Mouse (Mus musculus) neural tube, embryonic 10.5 days (tissue): Measurements from ENCODE around the gene Kalrn.

Source experiments
- DNase-seq: peaks from one replicate; pipeline ENCODE4 v3.0.0-alpha.2; 2017; ENCODE audit warnings: low spot score; ENCODE audit errors: extremely low spot score

Gene Kalrn

GRCm38 (mm10) chr16:34557891-34558290 lies 15.4 kb downstream of the Kalrn start:
- DNase-seq = peak; percentile 18

- no peak for DNase-seq
Observed at GRCm38 (mm10) chr16:34552731-34553130, 20.6 kb downstream of the Kalrn start.

- DNase-seq = no peak
Observed at GRCm38 (mm10) chr16:34549470-34549999, 23.8 kb downstream of the Kalrn start.

DNA sequence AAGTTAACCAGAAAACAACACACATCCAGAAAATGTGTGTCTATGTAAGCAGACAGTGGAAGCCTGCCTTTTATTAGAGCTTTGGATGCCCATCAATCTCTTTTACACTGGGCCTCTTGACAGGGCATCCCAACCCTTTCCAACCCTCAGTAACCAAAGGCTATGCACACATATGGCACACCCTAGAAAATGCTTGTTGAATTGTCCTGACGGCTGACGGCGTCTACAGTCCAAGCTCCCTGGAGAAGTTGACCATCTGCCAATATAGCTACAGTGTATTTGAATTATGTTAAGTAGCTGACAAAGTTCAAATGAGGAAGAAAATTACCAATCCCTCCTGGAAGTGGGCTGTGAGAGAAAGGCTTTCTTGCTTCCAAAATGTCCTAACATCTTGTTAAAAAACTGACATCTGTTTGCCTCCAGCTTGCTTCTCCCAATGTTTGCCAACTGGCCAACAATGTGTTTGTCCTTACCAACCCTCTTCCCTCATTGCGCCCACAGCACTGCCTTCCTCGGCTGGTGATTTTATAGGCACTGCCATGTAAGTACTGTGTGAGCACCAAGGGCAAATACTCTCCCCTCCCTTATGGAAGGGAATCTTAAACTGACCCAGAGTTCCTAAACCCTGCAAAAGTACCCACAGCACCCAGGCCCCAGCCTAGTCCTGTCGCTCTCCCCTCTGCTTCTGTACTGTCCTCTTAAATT lies 26.4 kb downstream of the Kalrn start:
- no peak for DNase-seq

DNA sequence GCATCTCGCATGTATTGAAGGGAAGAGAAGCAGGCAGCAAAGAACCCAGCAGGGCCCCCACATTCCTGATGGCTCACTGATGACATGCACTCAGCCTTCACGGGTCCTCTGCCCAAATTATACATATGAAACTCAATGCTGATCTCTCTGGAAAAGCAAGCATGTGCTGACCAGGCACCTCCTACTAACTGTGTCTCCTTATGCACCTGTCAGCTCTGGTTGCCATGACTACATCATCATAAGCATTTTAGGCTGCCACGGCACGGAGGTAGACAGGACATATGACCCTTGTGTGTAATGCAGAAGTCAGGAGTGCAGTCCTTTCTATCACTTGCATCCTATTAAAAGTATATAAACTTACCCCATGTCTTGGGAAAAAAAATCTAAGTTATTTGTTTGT lies 29.6 kb downstream of the Kalrn start:
- DNase-seq = no peak

DNA sequence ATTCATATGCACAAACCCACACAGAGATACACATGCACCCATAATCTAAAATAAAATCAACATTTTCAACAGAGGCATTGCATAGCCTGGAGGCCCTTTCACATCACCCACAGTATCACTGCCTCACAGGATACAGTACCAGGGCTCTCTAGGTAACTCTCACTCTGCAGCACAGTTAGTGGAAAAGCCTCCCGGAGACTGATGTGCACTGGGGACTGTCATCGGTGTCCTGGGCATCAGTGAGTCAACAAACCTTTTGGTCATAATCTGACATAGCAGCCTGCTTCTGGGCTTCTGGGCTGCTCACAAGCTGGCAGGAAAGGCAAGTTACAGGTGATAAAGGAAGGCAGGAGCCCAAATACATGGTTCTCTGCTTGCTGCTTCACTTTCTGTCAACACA lies 31.0 kb downstream of the Kalrn start:
- no peak for DNase-seq

DNA sequence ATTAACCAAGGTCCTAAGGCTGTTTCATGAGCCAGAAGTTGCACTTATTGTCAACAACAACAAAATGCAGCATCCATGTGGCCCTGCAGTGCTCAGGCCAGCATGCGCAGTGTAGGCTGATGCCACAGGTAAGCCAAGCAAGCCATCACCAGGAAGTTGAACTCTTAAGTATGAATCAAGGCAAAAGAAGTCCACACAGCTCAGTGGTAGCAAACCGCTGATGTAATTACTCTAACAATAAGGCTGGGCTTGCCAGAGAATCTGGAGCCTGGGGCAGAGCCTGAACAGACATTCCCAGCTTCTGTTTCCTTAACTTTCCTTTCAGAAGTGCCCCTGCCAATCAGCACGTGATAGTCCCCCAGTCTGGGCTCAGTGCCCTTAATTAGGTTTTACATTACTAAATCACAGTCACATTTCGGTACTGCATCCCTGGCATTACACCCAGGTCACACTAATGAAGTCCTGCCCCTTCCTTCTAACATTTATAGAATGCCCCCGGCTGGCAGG lies 34.6 kb downstream of the Kalrn start:
- no peak for DNase-seq

GRCm38 (mm10) chr16:34536300-34536699 lies 37.0 kb downstream of the Kalrn start:
- no peak for DNase-seq

DNA sequence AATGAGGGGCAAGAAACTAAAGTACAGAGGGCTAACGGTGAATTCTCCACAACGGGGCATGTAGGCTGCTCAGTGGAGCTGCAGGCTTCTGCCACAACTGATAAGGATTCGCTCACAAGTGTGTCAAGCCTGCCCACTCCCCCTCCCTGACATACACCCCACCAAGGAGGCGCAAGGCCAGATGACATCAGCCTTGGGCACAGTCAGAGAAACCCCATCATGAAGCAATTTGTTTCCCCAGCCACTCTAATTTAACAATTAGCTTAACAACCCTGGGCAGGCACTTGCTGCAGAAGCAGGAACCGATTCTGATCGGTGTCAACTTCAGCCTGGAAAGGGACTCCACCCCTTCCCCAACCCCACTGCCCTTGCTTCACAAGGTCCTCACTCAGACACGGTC lies 38.2 kb downstream of the Kalrn start:
- DNase-seq = no peak

DNA sequence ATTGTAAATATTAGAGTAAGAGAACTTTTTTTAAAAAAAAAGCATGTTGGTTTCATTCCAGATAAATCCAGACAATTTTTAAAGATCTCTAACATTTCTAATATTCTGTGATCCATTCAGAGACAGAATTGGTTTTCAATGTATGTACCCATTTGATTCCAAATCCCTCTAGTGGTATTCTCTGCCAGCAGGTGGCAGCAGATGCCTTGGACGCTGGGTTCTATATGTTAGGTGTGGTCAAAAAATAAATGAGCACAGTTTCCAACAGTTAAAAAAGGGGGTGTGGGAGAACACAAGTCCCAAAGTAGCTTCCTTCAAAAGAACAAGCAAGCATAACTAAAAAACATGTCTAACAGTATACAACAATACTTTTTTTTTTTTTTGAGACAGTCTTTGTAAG lies 41.8 kb downstream of the Kalrn start:
- peak; percentile 40 for DNase-seq

DNA sequence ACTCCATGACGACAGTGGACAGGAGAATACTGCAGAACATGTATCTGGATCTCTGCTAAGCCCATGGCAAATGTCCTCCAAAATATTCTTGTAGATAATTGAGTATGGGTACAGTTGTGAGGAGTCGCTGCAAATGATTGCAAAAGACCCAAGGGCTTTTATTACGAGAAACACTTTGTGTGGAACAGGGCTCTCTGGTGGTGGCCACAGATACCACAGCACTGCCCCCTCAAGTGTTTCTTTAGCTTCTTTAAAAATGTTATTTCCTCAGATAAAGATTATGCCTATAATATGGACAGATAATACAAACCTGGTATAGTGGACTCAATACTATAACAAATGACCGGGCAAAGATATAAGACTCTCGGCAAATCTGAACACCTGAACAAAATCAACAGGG lies 43.3 kb downstream of the Kalrn start:
- DNase-seq = no peak

DNA sequence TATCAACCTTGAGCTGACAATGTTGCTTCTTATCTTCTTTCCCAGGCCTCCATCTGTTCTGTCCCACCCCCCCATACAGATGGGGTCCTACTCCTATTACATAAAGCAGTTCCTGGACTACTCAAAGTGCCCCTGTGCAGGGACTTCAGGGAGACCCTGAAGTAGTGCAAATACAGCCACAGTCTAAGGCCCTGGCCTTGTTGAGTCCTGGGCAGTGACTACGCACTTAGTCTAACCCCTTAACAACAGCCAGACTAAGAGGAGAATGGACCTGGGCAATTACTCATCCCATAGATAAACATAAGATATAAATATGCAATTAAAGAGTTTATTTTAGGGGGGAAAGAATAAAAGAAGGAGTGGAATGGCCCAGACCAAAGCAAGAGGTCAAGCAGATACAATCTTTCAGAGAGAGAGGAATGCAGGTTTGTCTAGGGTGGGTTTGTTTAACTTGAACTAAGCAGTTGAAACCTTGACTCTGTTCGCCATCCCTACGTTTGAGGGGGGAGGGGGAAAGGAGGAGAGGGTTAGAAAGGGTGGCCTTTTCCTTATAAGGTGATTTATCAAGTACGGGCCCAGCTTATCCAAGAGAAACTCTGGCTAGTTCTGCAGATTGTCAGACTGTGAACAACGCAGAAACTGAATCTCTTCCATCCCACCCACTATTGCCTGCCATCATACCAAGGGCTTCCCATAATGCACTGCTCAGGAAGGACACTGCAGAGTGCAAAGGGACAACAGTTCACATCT lies 44.9 kb downstream of the Kalrn start:
- DNase-seq = no peak

GRCm38 (mm10) chr16:34526378-34526777 lies 47.0 kb downstream of the Kalrn start:
- no peak for DNase-seq

DNA sequence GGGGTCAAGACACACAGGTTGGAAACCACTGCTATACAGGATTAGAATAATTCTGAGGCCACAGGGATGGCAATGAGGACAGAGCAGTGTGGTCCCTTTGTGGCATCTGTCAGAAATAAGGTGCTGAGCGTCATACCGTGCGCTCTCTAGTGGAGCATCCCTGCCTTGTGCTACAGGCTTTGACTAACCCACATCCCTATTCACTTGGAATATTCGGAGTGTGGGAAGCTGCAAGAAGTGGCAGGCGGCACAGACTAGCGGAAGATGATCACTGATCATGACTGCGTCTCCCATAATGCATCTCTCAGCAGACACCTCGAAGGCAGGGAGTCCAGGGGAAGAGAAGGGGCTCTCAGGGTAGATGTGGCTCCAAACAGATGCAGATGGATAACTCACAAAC lies 47.5 kb downstream of the Kalrn start:
- no peak for DNase-seq

- no peak for DNase-seq
Observed at GRCm38 (mm10) chr16:34525205-34525604, 48.1 kb downstream of the Kalrn start.

DNA sequence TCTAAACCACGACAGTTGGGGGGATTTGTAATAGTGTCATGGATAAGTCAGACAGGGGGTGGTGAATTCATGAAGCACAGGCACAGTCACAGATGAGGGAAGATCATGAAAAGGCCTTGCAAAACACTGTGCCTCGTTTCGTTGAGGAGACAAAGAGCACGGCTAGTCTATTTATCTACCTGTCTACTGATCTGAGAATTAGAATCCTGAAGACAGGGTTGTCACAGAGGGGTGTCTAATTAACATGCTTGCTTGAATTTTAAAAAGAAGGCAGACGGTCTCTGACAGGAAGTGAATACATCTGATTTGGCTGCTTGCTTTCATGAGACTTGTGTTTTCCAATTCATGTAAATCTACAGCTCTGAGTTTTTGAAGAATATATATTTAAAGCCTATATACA lies 52.3 kb downstream of the Kalrn start:
- no peak for DNase-seq

DNA sequence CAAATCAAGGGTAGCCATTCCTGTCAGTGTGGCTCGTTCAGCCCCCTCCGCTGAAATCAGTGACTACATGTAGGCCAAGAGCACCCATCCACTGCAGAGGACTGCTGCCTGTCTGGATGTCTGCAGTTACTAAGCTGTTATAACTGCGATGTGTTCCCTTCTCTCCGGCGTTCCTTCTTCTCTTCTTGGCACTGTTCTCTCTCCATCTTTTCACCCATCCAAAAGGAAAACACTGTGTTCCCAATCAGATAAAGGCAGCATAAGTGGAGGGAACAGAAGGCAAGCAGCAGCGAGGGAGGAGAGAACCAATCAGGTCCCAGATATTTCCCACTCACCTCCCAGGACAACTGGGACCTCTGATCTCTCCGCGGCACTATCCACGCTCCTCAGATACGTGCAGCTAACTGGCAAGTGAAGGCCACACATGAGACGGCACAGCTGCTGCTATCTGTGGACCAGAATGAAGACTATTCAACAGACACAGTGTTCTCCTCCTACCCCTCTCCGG lies 56.4 kb downstream of the Kalrn start:
- DNase-seq = no peak

GRCm38 (mm10) chr16:34515485-34515884 lies 57.8 kb downstream of the Kalrn start:
- DNase-seq = no peak

DNA sequence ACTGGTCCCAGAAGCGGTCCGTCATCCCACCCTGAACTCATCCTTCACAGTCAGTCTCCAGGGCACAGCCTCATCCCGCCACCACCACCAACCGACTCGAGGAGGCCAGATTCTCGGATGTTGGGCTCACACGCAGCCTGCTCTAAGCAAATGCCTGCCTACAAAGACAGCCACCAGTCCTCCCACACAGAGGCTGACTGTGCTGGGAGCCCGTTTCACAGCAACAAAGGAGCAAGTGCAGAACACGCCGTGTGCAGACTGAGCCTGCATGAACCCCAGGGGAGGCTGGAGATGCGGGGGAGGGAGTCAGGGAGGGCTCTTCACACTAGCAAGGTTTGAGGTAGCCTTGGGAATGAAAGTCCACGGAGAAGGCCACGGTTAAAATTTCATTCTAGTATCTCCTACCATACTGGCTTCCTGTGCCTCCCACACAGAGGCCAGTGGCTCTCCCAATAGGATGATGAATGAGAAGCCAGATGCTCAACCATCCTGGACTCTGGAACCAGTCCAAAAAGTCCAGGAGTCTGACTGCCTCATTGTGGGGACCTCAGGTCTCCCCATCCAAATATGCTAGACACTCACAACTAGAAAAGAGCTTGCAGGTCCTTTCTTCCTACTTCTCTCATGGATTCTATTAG lies 59.3 kb downstream of the Kalrn start:
- DNase-seq = no peak

- no peak for DNase-seq
Observed at GRCm38 (mm10) chr16:34512326-34512725, 61.0 kb downstream of the Kalrn start.

DNA sequence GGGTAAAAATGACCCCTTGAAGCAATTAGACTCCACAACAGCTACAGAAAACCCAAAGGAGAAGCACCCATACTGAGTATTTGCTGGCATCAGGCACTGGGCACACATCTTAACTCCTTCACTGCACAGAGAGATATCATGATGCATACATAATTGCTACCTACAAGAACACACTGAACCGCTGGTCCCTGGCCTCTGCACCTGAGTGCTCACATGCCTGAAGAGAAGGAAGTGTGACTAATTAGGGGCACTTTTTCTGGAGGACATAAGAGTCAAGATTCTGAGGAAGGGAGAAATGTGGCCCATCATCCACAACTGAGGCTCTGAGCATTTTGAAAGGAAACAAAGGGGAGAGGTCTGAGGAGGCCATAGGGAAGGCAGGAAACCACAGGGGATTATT lies 65.2 kb downstream of the Kalrn start:
- no peak for DNase-seq

- no peak for DNase-seq
Observed at GRCm38 (mm10) chr16:34506048-34506447, 67.3 kb downstream of the Kalrn start.
